Mouse (Mus musculus): ENCODE data around the gene Amd1. TPM values are rescaled to one million over a fixed set of nuclear protein-coding genes. Genes with fewer than 3 reads are reported as not detected.

The Amd1 gene
- polyA plus RNA-seq, 1 experiment from 2014 or later: 53.4 TPM

DNA sequence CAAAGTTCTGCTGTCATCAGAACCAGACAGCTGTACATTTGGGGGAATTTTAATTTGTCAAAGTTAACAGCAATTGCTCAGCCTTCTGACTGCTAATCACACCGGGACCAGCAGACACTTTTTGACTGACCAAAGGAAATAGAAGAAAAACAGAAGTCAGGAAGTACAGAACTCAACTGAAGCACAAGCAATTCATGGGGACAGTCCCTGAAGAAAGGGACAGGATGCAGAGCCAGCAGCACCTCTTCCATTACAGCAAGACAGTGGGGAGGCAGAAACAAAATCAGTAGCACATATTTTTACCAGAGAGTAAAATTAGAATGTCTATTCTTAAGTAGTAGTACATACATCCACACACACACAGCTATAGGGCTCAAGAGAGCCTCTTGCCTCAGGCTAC, 15.2 kb downstream of the Amd1 start:
- Histone ChIP-seq H3K4me2 (no peak overlapping the region), H3K4me3 (no peak overlapping the region), H3K9me3 (replicated peaks) (no peaks in the 10 kb centered on the region), H3K27ac (no peak overlapping the region), H3K27me3 (no peaks in the 10 kb centered on the region), H3K36me3 (ENCODE audit: poor library complexity, severe bottlenecking) (peaks cover 47% of the 10 kb centered on the region), H3K9ac (no peak overlapping the region), H3K4me1 (no peaks in the 10 kb centered on the region)
- 94% methylated on average over 1 of the region's 1 CpGs for WGBS
- ATAC-seq: no peak

- no peaks in the 10 kb centered on the region for H3K27me3 ChIP-seq
- H3K36me3 ChIP-seq (ENCODE audit: poor library complexity, severe bottlenecking): peaks cover 36% of the 10 kb centered on the region
- H3K9ac ChIP-seq: no peak overlapping the region
- H3K9me3 ChIP-seq (replicated peaks): no peaks in the 10 kb centered on the region
- H3K4me2 ChIP-seq: no peak overlapping the region
- H3K4me3 ChIP-seq: no peak overlapping the region
- ATAC-seq: no peak
- no peak overlapping the region for H3K27ac ChIP-seq
- no peaks in the 10 kb centered on the region for H3K4me1 ChIP-seq
- 92% methylated on average over 1 of the region's 1 CpGs for WGBS
Measured at GRCm38 (mm10) chr10:40285571-40285970, 16.4 kb downstream of the Amd1 start.

DNA sequence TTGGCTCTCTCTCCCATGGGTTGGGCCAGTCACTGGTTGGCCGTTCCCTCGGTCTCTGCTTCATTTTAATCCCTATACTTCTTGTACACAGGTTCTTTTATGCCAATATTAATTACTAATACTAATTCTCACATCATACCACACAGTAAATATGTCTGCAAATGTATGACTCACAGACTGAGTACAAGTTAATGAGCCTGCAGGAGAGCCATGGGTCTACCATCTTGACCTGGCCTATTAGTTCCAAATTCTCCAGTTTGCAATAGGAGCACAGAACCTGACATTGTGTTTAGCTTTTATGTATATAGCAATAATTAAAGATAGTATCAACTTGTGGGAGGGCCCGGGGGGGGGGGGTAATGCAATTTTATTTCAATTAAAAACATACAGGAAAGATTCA, 17.0 kb downstream of the Amd1 start:
- 87% methylated on average over 3 of the region's 3 CpGs for WGBS
- H3K4me1 ChIP-seq: no peaks in the 10 kb centered on the region
- no peak overlapping the region for H3K9ac ChIP-seq
- peaks cover 31% of the 10 kb centered on the region for H3K36me3 ChIP-seq (ENCODE audit: poor library complexity, severe bottlenecking)
- ATAC-seq: no peak
- H3K4me3 ChIP-seq: no peak overlapping the region
- no peaks in the 10 kb centered on the region for H3K27me3 ChIP-seq
- no peaks in the 10 kb centered on the region for H3K9me3 ChIP-seq (replicated peaks)
- H3K27ac ChIP-seq: no peak overlapping the region
- no peak overlapping the region for H3K4me2 ChIP-seq

GRCm38 (mm10) chr10:40284179-40284831, 17.7 kb downstream of the Amd1 start:
- H3K9me3 ChIP-seq (replicated peaks): no peaks in the 10 kb centered on the region
- no peaks in the 10 kb centered on the region for H3K4me1 ChIP-seq
- H3K27ac ChIP-seq: no peak overlapping the region
- ATAC-seq: peak; percentile 71
- H3K36me3 ChIP-seq (ENCODE audit: poor library complexity, severe bottlenecking): peaks cover 26% of the 10 kb centered on the region
- no peak overlapping the region for H3K4me2 ChIP-seq
- 82% methylated on average over 10 of the region's 10 CpGs for WGBS
- no peaks in the 10 kb centered on the region for H3K27me3 ChIP-seq
- H3K4me3 ChIP-seq: no peak overlapping the region
- H3K9ac ChIP-seq: no peak overlapping the region

DNA sequence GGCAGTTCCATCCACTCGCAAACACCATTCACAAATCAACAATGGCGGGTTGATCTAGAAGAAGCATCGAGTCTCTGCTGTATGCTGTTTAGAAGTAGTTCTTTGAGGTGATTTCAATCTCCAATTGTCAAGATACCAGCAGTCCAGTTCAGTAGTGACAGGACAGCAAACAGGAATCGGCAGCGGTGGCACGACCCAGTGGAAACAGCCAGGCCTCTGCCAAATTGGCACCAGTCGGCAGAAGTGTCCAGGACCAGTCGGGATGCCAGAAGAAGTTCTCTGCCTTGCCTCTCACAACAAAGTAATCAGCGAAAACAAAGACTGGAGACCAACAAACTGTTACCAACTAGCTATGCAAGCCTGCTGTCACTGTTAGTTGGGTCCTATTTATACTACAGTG, 18.4 kb downstream of the Amd1 start:
- Histone ChIP-seq H3K27ac (no peak overlapping the region), H3K4me3 (no peak overlapping the region), H3K36me3 (ENCODE audit: poor library complexity, severe bottlenecking) (peaks cover 25% of the 10 kb centered on the region), H3K9ac (no peak overlapping the region), H3K9me3 (replicated peaks) (no peaks in the 10 kb centered on the region), H3K27me3 (no peaks in the 10 kb centered on the region), H3K4me1 (no peaks in the 10 kb centered on the region), H3K4me2 (no peak overlapping the region)
- 94% methylated on average over 9 of the region's 9 CpGs for WGBS
- no peak; the same call in 1 of the 2 replicates for ATAC-seq

DNA sequence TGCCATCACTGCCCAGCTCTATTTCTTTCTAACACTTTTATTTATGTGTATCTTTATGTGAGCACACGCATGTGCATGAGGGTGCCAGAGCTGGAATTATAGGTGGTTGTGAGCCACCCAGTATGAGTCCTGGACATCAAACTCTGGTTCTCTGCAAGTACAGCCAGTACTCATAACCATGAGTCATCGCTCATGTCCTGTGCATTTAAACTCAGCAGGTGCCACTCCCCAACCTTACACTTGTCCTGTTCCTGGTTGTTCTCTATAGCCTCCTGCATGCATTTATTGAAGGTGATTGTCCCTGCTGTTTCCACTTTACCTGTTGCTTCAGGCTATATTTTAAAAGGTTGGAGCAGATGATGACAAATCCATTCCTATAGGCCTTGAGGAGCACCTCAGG, 20.4 kb downstream of the Amd1 start:
- Histone ChIP-seq H3K4me3 (no peak overlapping the region), H3K4me1 (no peaks in the 10 kb centered on the region), H3K9ac (no peak overlapping the region), H3K9me3 (replicated peaks) (no peaks in the 10 kb centered on the region), H3K27ac (no peak overlapping the region), H3K27me3 (no peaks in the 10 kb centered on the region), H3K36me3 (ENCODE audit: poor library complexity, severe bottlenecking) (peaks cover 18% of the 10 kb centered on the region), H3K4me2 (no peak overlapping the region)
- ATAC-seq: no peak
- 97% methylated on average over 2 of the region's 2 CpGs for WGBS

GRCm38 (mm10) chr10:40278317-40278716, 23.7 kb downstream of the Amd1 start:
- no peak for ATAC-seq
- H3K9me3 ChIP-seq (replicated peaks): no peaks in the 10 kb centered on the region
- H3K4me3 ChIP-seq: no peak overlapping the region
- H3K27ac ChIP-seq: no peak overlapping the region
- no peaks in the 10 kb centered on the region for H3K4me1 ChIP-seq
- no peak overlapping the region for H3K9ac ChIP-seq
- 74% methylated on average over 5 of the region's 5 CpGs for WGBS
- no peaks in the 10 kb centered on the region for H3K27me3 ChIP-seq
- H3K36me3 ChIP-seq (ENCODE audit: poor library complexity, severe bottlenecking): peaks cover under 1% of the 10 kb centered on the region; the same call in 1 of the 2 replicates
- no peak overlapping the region for H3K4me2 ChIP-seq

GRCm38 (mm10) chr10:40275991-40276390, 26.0 kb downstream of the Amd1 start:
- Histone ChIP-seq H3K9ac (no peak overlapping the region), H3K9me3 (replicated peaks) (no peaks in the 10 kb centered on the region), H3K4me3 (no peak overlapping the region), H3K4me1 (no peaks in the 10 kb centered on the region), H3K27me3 (no peaks in the 10 kb centered on the region), H3K27ac (no peak overlapping the region), H3K4me2 (no peak overlapping the region), H3K36me3 (ENCODE audit: poor library complexity, severe bottlenecking) (no peaks in the 10 kb centered on the region)
- ATAC-seq: no peak
- 83% methylated on average over 7 of the region's 7 CpGs for WGBS

GRCm38 (mm10) chr10:40273938-40274337, 28.0 kb downstream of the Amd1 start:
- H3K27me3 ChIP-seq: no peaks in the 10 kb centered on the region
- H3K36me3 ChIP-seq (ENCODE audit: poor library complexity, severe bottlenecking): no peaks in the 10 kb centered on the region
- no peaks in the 10 kb centered on the region for H3K9me3 ChIP-seq (replicated peaks)
- H3K4me2 ChIP-seq: no peak overlapping the region
- no peak overlapping the region for H3K4me3 ChIP-seq
- no peak overlapping the region for H3K27ac ChIP-seq
- no peaks in the 10 kb centered on the region for H3K4me1 ChIP-seq
- WGBS: 90% methylated on average over 5 of the region's 5 CpGs
- no peak for ATAC-seq
- H3K9ac ChIP-seq: no peak overlapping the region

GRCm38 (mm10) chr10:40271216-40271615, 30.8 kb downstream of the Amd1 start:
- no peak overlapping the region for H3K4me2 ChIP-seq
- WGBS: 87% methylated on average over 3 of the region's 3 CpGs
- H3K4me1 ChIP-seq: no peaks in the 10 kb centered on the region
- H3K9ac ChIP-seq: no peak overlapping the region
- no peaks in the 10 kb centered on the region for H3K9me3 ChIP-seq (replicated peaks)
- ATAC-seq: no peak
- no peaks in the 10 kb centered on the region for H3K36me3 ChIP-seq (ENCODE audit: poor library complexity, severe bottlenecking)
- H3K27ac ChIP-seq: no peak overlapping the region
- H3K27me3 ChIP-seq: no peaks in the 10 kb centered on the region
- no peak overlapping the region for H3K4me3 ChIP-seq

- 85% methylated on average over 3 of the region's 3 CpGs for WGBS
Measured at GRCm38 (mm10) chr10:40264920-40265319, 37.1 kb downstream of the Amd1 start.

GRCm38 (mm10) chr10:40263691-40264090, 38.3 kb downstream of the Amd1 start:
- H3K4me2 ChIP-seq: no peak overlapping the region
- no peak overlapping the region for H3K4me3 ChIP-seq
- no peak overlapping the region for H3K9ac ChIP-seq
- H3K4me1 ChIP-seq: no peaks in the 10 kb centered on the region
- 69% methylated on average over 4 of the region's 4 CpGs for WGBS
- H3K27me3 ChIP-seq: no peaks in the 10 kb centered on the region
- H3K9me3 ChIP-seq (replicated peaks): no peaks in the 10 kb centered on the region; the same call in 1 of the 2 replicates
- H3K27ac ChIP-seq: no peak overlapping the region
- ATAC-seq: no peak
- H3K36me3 ChIP-seq (ENCODE audit: poor library complexity, severe bottlenecking): no peaks in the 10 kb centered on the region

More at GRCm38 (mm10) chr10:40264920-40265319, 37.1 kb downstream of the Amd1 start:
- Histone ChIP-seq H3K4me2 (no peak overlapping the region), H3K9ac (no peak overlapping the region), H3K36me3 (ENCODE audit: poor library complexity, severe bottlenecking) (no peaks in the 10 kb centered on the region), H3K27me3 (no peaks in the 10 kb centered on the region), H3K27ac (no peak overlapping the region), H3K4me3 (no peak overlapping the region), H3K9me3 (replicated peaks) (no peaks in the 10 kb centered on the region; the same call in 1 of the 2 replicates), H3K4me1 (no peaks in the 10 kb centered on the region)
- no peak for ATAC-seq

- Histone ChIP-seq H3K9me3 (replicated peaks) (no peaks in the 10 kb centered on the region; the same call in 1 of the 2 replicates), H3K4me2 (no peak overlapping the region), H3K4me3 (no peak overlapping the region), H3K36me3 (ENCODE audit: poor library complexity, severe bottlenecking) (no peaks in the 10 kb centered on the region), H3K4me1 (no peaks in the 10 kb centered on the region), H3K27ac (no peak overlapping the region), H3K27me3 (no peaks in the 10 kb centered on the region), H3K9ac (no peak overlapping the region)
- 94% methylated on average over 6 of the region's 6 CpGs for WGBS
- no peak for ATAC-seq
Measured at GRCm38 (mm10) chr10:40262200-40262599, 39.8 kb downstream of the Amd1 start.

Measured in forebrain, embryonic 13.5 days (tissue).